Mouse (Mus musculus): ENCODE measurements at regions not wholly inside any gene's neighbourhood (a gene's known extent, or its start where the extent isn't known, plus 50 kb on each side); places are given as distances from the start of the nearest gene placed in this dataset.

- DNase-seq (ENCODE audit: extremely low read depth, insufficient read length, low spot score), result no peak
Measured at GRCm38 (mm10) chr9:46473681-46474080, 153.9 kb upstream of the 4931429L15Rik start.

DNA sequence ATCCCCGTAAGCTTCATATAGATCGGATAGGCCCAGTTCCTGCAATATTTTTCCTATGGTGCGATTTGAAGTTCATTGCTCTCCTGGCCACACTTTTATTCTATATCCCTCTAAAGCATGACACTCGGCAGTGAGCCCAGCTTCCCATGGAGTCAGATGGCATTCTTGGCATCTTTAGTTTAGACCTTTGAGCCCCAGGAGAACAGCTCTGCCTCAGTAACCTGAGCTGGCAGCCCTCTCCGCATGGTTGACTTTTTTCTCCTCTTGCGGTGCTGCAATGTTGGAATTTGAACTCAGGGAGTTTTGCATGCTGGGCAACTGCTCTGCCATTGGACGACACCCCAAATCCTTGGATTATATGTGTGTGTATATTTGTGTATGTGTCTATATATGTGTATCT lies 149.7 kb upstream of the 4931429L15Rik start:
- no peak for DNase-seq (ENCODE audit: extremely low read depth, insufficient read length, low spot score)

DNA sequence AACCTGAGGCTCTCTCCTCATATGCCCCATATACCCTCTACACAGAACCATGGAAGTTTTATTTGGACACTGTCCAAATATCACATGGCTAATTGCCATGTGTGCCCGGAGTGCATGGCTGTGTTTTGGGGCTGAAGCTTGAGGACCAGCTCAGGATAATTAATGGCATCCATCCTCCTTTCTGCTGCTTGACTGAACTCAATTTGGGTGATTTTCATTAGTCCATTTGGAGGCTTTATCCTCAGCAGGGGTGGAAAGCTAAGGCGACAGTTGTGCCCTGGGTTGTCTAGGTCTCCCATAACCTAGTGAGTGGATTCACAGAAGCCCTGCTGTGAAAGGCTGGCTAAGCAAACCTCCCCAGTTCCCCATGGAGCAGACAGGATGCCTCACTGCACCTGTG lies 148.5 kb upstream of the 4931429L15Rik start:
- no peak for DNase-seq (ENCODE audit: extremely low read depth, insufficient read length, low spot score)

DNA sequence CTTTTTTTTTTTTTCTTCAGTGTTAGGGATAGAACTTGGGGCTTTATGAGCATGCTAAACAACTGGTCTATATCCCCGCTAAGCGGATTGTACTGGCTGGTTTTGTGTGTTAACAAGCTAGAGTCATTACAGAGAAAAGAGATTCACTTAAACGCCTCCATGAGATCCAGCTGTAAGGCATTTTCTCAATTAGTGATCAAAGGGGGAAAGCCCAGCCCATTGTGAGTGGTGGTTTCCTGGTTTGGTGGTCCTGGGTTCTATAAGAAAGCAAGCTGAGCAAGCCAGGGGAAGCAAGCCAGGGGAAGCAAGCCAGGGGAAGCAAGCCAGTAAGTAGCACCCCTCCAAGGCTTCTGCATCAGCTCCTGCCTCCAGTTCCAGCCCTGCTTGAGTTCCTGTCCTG lies 147.9 kb upstream of the 4931429L15Rik start:
- no peak for DNase-seq (ENCODE audit: extremely low read depth, insufficient read length, low spot score)

DNA sequence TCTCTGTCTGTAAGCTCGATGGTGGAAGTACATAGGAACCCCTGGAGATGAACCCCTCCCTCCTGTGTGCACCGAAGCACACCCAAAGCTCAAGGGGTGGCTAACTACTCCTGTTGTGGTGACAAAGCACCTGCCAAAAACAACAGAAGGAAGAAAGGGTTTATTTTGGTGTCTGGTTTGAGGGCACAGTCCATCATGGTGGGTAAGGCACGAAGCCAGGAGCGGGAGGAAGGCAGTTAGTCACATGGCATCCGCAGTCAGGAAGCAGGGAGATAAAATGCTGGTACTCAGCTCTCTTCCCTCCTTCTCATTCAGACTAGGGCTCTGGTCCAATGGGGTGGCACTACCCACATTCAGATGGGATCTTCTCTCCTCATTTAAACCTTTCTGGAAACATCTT lies 142.9 kb upstream of the 4931429L15Rik start:
- no peak for DNase-seq (ENCODE audit: extremely low read depth, insufficient read length, low spot score)

DNA sequence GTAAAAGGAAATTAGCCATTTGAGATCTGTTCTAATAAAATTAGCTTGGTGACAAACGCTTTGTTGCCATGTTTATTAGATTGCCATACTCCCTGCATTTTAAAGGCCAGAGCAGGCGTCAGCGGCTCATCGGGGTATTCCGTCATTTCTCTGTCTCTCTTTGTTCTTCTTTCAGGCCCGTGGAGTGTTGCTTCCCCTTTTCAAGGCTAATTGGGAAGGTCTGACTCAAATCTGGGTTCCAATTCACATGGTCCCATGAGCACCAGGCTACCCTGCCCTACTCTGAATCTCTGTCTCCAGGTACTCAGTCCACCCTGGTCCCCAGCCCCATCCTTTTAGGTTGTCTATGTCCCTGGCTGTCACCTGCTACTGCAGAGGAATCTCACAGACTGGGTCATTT lies 138.2 kb upstream of the 4931429L15Rik start:
- no peak for DNase-seq (ENCODE audit: extremely low read depth, insufficient read length, low spot score)

- DNase-seq (ENCODE audit: extremely low read depth, insufficient read length, low spot score), result no peak
Measured at GRCm38 (mm10) chr9:46454807-46455610, 135.2 kb upstream of the 4931429L15Rik start.

DNA sequence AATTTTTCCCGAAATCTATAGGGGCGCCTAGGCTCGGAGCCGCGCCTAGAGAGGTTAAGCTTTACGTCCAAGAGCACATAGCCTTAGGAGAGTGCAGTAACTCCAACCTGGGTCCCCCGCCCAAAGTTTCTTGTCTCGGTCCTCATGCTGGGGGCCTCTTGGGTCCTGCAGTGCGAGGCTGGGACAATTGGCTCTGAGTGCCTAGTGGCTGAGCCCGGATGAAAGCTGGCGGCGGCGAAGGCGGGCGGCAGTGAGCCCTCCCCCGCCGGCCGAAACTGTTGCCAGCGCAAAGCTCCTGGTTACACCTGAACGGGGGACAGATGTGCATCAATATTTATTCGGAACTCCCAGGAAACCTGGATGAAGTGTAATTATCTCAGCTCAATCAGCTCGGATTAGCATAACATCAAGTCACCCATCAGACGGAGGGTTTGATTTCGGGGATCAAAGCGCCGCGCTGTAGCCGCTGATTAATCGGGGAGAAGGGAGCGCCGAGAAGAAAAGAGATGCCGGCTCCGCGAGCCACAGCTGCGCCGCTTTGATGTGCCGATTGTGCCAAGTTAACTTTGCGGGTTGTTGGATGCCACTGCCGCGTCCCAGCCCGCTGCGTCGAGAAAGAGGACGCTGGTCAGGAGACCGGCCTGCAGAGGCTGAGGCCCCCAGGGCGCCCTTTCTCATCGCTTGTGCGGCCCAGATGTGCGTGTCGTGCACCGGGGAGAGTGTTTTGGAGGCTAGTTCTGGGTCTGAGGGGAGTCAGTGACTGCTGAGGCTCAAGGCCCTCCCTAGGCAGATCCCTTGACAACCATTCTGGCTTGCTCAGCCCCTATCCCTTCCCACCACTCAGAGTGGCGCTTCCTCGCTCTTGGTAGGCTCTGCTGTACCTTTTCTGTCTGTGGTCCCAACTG lies 123.7 kb upstream of the 4931429L15Rik start:
- DNase-seq (ENCODE audit: extremely low read depth, insufficient read length, low spot score), result no peak

GRCm38 (mm10) chr9:46442739-46443181 lies 123.0 kb upstream of the 4931429L15Rik start:
- no peak for DNase-seq (ENCODE audit: extremely low read depth, insufficient read length, low spot score)

GRCm38 (mm10) chr9:46440226-46440625 lies 120.4 kb upstream of the 4931429L15Rik start:
- DNase-seq (ENCODE audit: extremely low read depth, insufficient read length, low spot score), result no peak

- no peak for DNase-seq (ENCODE audit: extremely low read depth, insufficient read length, low spot score)
Measured at GRCm38 (mm10) chr9:46434700-46435099, 114.9 kb upstream of the 4931429L15Rik start.

- DNase-seq (ENCODE audit: extremely low read depth, insufficient read length, low spot score), result no peak
Measured at GRCm38 (mm10) chr9:46433716-46434115, 113.9 kb upstream of the 4931429L15Rik start.

- DNase-seq (ENCODE audit: extremely low read depth, insufficient read length, low spot score), result no peak
Measured at GRCm38 (mm10) chr9:46431053-46431452, 111.3 kb upstream of the 4931429L15Rik start.

DNA sequence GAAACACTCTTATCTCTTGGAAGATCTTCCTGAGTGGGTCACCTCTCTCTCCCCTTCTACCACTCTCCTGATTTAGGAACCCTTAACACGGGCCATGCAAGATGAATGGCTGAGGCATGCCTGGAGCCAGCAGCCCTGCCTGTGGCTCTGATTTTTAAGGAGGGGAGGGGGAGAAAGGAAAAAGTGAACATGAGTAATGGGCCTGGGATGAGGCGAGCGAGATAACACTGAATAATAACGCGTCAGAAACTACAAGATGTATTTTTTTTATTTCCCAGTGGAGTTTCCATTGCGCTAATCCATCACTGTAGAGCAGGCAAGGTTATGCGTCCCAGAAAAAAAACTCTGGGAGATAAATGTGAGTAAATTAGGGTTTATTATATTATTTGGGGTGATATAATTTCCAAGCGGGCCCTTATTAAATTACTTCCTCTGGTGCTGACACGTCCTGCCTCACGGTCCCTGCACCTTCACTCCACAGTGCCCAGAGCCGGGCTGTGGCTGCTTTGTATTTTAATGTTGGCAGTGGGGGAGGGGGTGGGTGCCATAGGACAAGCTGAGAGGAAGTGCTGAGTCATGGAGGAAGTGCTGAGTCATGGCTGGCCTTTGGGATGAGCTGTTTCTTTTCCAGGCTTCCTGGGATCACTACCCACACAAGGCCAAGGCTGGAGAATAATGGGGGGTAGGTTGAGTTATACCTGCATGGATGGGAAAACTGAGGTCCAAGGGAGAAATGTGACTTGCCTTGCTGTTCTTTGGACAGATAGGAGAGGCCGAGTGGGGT lies 103.6 kb upstream of the 4931429L15Rik start:
- DNase-seq (ENCODE audit: extremely low read depth, insufficient read length, low spot score), result peak; percentile 29

DNA sequence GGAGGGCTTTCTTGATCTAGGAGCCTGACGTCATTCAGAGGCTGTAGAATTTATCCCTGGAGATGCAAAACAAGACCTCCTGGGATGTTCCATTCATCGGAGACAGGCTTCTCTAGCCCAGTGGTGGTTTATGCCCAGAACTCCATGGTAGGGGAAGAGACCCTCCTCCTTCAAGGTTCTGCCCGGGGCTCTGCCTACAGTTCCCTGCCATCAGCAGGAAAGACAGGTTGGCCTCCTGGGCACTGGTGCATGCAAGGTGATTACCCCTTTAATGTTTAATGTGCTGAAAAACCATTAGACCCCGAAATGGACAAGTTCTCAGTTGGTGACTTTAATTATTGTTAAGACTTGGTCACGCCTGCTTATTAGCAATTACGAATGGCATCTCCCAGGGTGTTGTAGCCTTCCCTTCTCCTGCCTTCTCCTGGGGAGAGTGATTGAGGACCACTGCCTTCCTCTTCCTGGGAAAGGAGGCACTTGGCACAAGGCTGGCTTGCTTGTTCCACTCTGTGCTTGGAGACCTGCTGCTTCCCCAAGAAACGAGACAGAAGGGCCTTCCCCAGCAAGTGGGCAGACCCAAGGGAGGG lies 102.0 kb upstream of the 4931429L15Rik start:
- no peak for DNase-seq (ENCODE audit: extremely low read depth, insufficient read length, low spot score)

GRCm38 (mm10) chr9:46411686-46412085 lies 91.9 kb upstream of the 4931429L15Rik start:
- no peak for DNase-seq (ENCODE audit: extremely low read depth, insufficient read length, low spot score)

DNA sequence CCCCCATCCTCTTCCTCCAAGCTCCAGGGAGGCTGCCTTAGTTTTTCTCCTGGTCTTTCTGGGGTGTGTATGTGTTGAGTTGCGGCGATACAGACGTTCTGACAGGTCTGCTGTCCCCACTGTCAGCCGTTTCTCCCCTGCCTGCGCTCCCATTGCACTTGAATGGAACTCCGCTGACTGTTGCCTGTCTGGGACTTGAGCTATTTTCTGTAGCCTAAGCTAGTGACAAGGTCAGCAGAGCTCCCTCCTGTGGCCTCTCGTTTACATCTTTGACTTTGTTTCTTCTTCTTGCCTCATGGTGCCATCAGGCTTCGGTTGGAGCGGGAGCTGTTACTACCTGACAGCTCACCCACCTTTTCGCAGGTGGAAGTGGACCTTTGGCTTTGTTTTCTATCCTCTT lies 89.0 kb upstream of the 4931429L15Rik start:
- DNase-seq (ENCODE audit: extremely low read depth, insufficient read length, low spot score), result no peak

DNA sequence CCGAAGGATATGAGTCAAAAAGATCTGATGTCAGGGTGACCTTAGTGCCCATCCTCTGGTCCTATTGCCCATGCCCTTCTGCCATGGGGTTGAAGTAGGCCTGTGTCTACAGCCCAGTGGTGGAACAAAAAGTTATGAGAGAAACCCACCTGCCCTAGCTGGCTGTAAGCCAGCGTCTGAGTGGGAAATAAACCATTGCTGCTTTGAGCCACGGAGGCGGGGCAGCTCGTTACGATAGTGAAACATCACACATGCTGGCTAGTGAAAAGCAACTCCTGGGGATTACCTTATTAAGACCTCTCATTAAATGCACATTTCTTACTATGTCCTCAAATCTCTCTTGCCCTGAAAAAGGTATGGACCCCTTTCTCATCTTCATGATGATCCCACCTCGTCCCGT lies 86.8 kb upstream of the 4931429L15Rik start:
- DNase-seq (ENCODE audit: extremely low read depth, insufficient read length, low spot score), result no peak

- no peak for DNase-seq (ENCODE audit: extremely low read depth, insufficient read length, low spot score)
Measured at GRCm38 (mm10) chr9:46396591-46396990, 76.8 kb upstream of the 4931429L15Rik start.

DNA sequence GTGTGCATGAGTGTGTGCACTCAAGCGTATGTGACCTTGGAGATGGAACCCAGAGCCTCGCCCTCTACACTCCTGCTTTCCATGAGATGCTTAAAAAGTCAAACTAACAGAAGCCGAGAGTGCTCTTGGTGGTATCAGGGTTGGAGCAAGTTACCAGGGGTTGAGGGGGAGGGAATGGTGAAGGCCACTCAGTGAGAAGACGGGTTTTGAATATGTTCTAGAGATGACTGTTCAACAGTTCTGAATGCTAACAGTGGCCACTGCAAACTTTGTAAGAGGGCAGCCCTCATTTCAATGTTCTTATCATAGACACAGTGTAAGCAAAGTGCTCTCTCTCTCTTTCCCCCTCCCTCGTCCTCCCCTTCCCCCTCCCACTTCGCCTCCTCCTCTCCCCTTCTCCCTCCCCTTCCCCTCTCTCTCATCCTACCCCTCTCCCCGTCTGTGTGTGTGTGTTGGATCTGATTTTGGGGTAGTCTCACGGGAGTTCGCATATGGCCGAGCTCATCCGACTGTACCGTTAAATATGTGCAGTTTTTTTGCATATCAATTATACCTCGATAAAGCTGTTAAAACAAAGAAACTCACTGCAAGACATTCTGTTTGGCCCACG lies 75.5 kb upstream of the 4931429L15Rik start:
- no peak for DNase-seq (ENCODE audit: extremely low read depth, insufficient read length, low spot score)

All from 3134 (cell line).